Mouse (Mus musculus): ENCODE data around the gene Ttll9. TPM values are rescaled to one million over a fixed set of nuclear protein-coding genes. Genes with fewer than 3 reads are reported as not detected.
A peak's percentile ranks its signal among the peaks of the same experiment; 100 is the strongest.

The Ttll9 gene
- polyA plus RNA-seq, 1 experiment from 2014 or later: 0.62 TPM

DNA sequence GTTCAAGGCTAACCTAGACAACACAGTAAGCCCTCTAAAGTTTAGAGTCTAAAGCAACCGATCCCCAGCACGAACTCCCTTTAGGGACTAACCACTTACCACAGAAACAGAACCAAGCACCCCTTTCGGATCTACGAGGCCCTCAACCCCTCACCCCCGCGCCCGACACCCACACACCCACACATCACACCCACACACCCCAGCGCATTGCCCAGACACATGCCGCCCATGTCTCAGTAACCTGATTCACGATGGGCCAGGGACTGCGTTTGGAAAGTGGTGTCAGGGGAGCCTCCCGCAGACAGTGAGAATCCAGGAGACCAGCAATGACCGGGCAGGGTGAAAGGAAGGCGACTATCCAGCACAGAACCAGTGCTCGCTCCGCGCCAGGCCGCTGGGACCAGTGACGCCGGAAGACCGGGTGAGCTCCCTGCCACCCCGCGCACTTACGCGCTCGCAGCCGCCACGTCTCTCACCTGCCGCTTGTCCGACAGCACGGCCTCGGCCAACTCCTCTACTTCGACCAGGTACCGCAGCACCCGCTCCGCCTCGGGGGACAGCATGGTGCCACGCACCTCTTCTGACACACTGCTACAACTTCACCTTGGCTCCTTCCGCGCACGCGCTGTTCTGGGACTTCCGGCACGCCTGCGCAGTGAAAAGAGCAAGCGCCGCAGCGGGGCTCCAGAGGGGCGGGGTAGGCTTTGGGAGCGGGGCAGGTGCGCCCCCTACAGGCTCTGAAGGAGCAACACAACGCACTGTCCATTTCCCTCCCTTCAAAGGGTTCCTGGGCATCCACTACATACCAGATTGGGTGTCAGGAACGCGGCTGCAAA is 52.7 kb downstream of the Ttll9 start, which contains the start of gene Pdrg1:
TSS of gene Pdrg1 (minus strand) at position 670 of the 836 bp plus-strand sequence.
- DNase-seq (ENCODE audit: low spot score) (peak; percentile 92), ATAC-seq (replicated peaks; ENCODE audit: low FRiP score) (peak; percentile 95)
- Histone ChIP-seq H3K27ac (ENCODE audit: low read depth, low read length) (no peak within 1 kb of the TSS), H3K36me3 (ENCODE audit: control insufficient read depth, insufficient read depth, low read length) (peaks cover 10% of the 10 kb centered on the region), H3K9ac (ENCODE audit: low read depth, low read length) (peak within 1 kb of the TSS; percentile 84), H3K9me3 (ENCODE audit: control insufficient read depth, low read length) (no peaks in the 10 kb centered on the region), H3K4me3 (ENCODE audit: low read depth, low read length) (peak within 1 kb of the TSS; percentile 90), H3K4me1 (replicated peaks; ENCODE audit: control insufficient read depth, insufficient read depth, low read length) (peaks cover 6% of the 10 kb centered on the region), H3K4me2 (peak within 1 kb of the TSS; percentile 93), H3K27me3 (replicated peaks; ENCODE audit: control insufficient read depth, insufficient read depth, low read length) (peaks cover 3% of the 10 kb centered on the region; the same call in 1 of the 2 replicates)
- WGBS: under 1% methylated on average over 54 of the region's 54 CpGs

DNA sequence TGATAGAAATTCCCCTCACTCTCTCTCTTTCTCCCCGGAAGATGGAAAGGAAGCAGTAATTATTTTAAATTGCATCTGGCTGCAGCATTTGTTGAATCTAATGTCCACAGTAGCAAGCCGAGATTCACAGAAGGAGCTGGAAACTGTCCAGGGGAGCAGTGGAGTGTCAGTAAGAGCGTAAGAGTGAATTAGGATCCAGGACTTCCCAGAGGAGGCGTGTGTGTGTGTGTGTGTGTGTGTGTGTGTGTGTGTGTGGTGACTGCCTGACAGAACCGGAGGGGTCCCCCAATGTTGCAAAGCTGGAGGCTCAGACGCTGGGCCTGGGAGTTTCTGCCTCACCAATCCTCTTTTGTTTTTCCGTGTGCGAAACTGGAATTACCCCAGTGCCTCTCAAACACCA is 53.5 kb downstream of the Ttll9 start:
- no peak overlapping the region for H3K27ac ChIP-seq (ENCODE audit: low read depth, low read length)
- DNase-seq (ENCODE audit: low spot score) (no peak), ATAC-seq (replicated peaks; ENCODE audit: low FRiP score) (no peak)
- no peak overlapping the region for H3K4me3 ChIP-seq (ENCODE audit: low read depth, low read length)
- H3K27me3 ChIP-seq (replicated peaks; ENCODE audit: control insufficient read depth, insufficient read depth, low read length): peaks cover 3% of the 10 kb centered on the region; the same call in 1 of the 2 replicates
- peaks cover 9% of the 10 kb centered on the region for H3K36me3 ChIP-seq (ENCODE audit: control insufficient read depth, insufficient read depth, low read length)
- peaks cover 6% of the 10 kb centered on the region for H3K4me1 ChIP-seq (replicated peaks; ENCODE audit: control insufficient read depth, insufficient read depth, low read length)
- WGBS: 50% methylated on average over 8 of the region's 8 CpGs
- H3K9me3 ChIP-seq (ENCODE audit: control insufficient read depth, low read length): no peaks in the 10 kb centered on the region
- no peak overlapping the region for H3K9ac ChIP-seq (ENCODE audit: low read depth, low read length)
- no peak overlapping the region for H3K4me2 ChIP-seq

DNA sequence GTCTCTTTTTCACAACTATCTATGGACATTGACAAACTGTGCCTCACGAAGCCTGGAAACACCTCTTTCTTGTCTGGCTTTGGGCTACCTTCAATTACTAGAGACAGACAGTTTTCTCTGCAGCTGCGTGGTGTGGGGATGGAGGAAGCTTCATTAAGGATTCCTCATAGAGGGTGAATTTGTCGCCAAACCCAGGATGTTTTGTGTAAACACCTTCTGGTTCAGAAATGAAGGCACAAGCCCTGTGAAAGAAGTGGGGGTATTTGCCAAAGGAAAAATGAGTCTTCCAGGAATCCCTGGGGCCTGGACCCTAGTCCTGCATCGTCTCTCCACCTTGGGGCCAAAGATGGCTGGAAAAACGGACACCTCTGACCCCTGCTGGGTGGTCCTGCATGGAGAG is 54.5 kb downstream of the Ttll9 start:
- no peak overlapping the region for H3K27ac ChIP-seq (ENCODE audit: low read depth, low read length)
- 42% methylated on average over 5 of the region's 5 CpGs for WGBS
- H3K9ac ChIP-seq (ENCODE audit: low read depth, low read length): no peak overlapping the region

DNA sequence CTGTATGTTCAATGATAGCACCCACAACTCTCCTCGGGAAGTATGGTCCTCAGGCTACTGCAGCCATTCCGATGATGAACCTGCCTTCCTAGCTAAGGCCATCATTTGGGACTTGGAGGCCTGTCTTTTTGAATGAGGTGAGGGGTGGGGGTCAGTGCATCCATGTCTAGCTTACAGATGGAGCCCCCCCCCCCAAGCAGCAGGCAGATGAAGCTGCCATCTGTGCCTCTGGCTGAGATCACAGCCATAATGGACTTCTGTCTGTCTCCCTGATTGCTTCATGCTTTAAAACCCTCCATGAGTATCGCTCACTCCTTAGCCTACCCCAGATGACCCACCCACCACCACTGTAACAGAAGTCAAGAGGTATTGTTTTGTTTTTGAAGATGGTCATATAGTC is 57.1 kb downstream of the Ttll9 start:
- Histone ChIP-seq H3K27me3 (replicated peaks; ENCODE audit: control insufficient read depth, insufficient read depth, low read length) (peaks cover 3% of the 10 kb centered on the region; the same call in 1 of the 2 replicates), H3K36me3 (ENCODE audit: control insufficient read depth, insufficient read depth, low read length) (no peaks in the 10 kb centered on the region), H3K9me3 (ENCODE audit: control insufficient read depth, low read length) (no peaks in the 10 kb centered on the region), H3K4me3 (ENCODE audit: low read depth, low read length) (no peak overlapping the region), H3K27ac (ENCODE audit: low read depth, low read length) (no peak overlapping the region), H3K4me1 (replicated peaks; ENCODE audit: control insufficient read depth, insufficient read depth, low read length) (peaks cover 3% of the 10 kb centered on the region), H3K4me2 (no peak overlapping the region), H3K9ac (ENCODE audit: low read depth, low read length) (no peak overlapping the region)
- 81% methylated on average over 3 of the region's 3 CpGs for WGBS
- no peak for DNase-seq (ENCODE audit: low spot score)
- ATAC-seq (replicated peaks; ENCODE audit: low FRiP score): no peak

More for the DNA sequence above, 54.5 kb downstream of the Ttll9 start:
- no peak for DNase-seq (ENCODE audit: low spot score)
- Histone ChIP-seq H3K36me3 (ENCODE audit: control insufficient read depth, insufficient read depth, low read length) (peaks cover 6% of the 10 kb centered on the region; the same call in 1 of the 2 replicates), H3K4me2 (no peak overlapping the region), H3K4me1 (replicated peaks; ENCODE audit: control insufficient read depth, insufficient read depth, low read length) (peaks cover 6% of the 10 kb centered on the region), H3K27me3 (replicated peaks; ENCODE audit: control insufficient read depth, insufficient read depth, low read length) (peaks cover 3% of the 10 kb centered on the region; the same call in 1 of the 2 replicates), H3K9me3 (ENCODE audit: control insufficient read depth, low read length) (no peaks in the 10 kb centered on the region), H3K4me3 (ENCODE audit: low read depth, low read length) (no peak overlapping the region)
- ATAC-seq (replicated peaks; ENCODE audit: low FRiP score): no peak

DNA sequence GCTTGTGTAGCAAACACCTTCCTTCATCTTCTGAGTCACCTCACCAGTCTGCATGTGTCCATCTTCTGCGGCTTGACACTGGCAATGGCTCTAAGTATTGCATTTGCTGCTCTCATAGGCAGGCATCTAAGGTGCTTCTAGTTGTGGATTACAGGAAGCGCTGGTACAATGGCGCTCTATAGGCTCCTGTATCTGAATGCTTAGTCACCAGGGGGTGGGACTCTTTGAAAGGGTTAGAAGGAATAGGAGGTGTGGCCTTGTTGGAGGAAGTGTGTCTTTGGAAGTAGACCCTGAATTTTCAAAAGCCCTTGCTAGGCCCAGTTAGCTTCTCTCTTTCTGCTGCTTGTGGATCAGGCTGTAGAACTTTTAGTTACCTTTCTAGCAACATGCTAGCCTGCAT is 58.9 kb downstream of the Ttll9 start:
- Histone ChIP-seq H3K36me3 (ENCODE audit: control insufficient read depth, insufficient read depth, low read length) (no peaks in the 10 kb centered on the region), H3K4me2 (no peak overlapping the region), H3K9me3 (ENCODE audit: control insufficient read depth, low read length) (no peaks in the 10 kb centered on the region), H3K4me3 (ENCODE audit: low read depth, low read length) (no peak overlapping the region), H3K4me1 (replicated peaks; ENCODE audit: control insufficient read depth, insufficient read depth, low read length) (no peaks in the 10 kb centered on the region), H3K27me3 (replicated peaks; ENCODE audit: control insufficient read depth, insufficient read depth, low read length) (peaks cover 3% of the 10 kb centered on the region; the same call in 1 of the 2 replicates), H3K9ac (ENCODE audit: low read depth, low read length) (no peak overlapping the region), H3K27ac (ENCODE audit: low read depth, low read length) (no peak overlapping the region)
- no peak for DNase-seq (ENCODE audit: low spot score)
- WGBS: 60% methylated on average over 3 of the region's 3 CpGs
- no peak for ATAC-seq (replicated peaks; ENCODE audit: low FRiP score)

DNA sequence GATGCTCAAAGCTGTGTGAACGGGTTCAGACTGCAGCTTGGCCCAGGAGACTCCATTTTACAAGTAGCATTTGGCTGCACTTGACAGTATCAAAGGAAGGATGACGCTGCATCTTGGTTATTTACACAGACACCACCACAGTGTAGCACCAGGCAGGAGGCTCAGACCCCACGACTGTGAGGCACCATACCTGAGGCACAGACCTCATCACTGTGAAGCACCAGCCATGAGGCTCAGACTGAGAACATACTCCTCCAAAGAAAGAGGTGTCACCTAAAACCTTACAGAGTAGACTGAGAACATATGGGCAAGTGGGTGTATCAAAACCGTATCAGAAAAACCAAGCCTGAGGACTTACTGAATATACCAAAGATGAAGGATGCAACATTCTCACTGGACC is 60.6 kb downstream of the Ttll9 start:
- Histone ChIP-seq H3K4me1 (replicated peaks; ENCODE audit: control insufficient read depth, insufficient read depth, low read length) (no peaks in the 10 kb centered on the region), H3K9me3 (ENCODE audit: control insufficient read depth, low read length) (no peaks in the 10 kb centered on the region), H3K27me3 (replicated peaks; ENCODE audit: control insufficient read depth, insufficient read depth, low read length) (0 out of 2 replicates have a peak, but pooled peaks cover 5% of the 10 kb centered on the region), H3K9ac (ENCODE audit: low read depth, low read length) (no peak overlapping the region), H3K4me2 (no peak overlapping the region), H3K4me3 (ENCODE audit: low read depth, low read length) (no peak overlapping the region), H3K27ac (ENCODE audit: low read depth, low read length) (no peak overlapping the region), H3K36me3 (ENCODE audit: control insufficient read depth, insufficient read depth, low read length) (no peaks in the 10 kb centered on the region)
- ATAC-seq (replicated peaks; ENCODE audit: low FRiP score) (no peak), DNase-seq (ENCODE audit: low spot score) (no peak)
- 62% methylated on average over 4 of the region's 4 CpGs for WGBS

DNA sequence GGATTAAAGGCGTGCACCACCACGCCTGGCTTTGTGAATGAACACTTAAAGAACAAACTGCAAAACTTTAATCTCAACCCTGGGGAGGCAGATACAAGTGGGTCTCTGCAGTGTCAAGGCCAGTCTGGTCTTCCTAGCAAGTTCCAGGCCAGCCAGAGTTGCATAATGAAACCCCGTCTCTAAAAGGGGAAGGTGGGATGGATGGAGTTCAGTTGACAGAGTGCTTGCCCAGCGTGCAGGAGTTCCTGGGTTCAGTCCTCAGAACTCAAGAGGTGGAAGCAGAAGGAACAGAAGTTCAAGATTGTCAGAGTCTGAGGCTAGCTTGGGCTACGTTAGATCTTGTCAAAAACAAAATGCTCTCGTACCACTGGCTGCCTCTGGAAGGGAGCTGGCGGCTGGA is 63.8 kb downstream of the Ttll9 start:
- H3K27ac ChIP-seq (ENCODE audit: low read depth, low read length): no peak overlapping the region
- no peak for DNase-seq (ENCODE audit: low spot score)
- H3K36me3 ChIP-seq (ENCODE audit: control insufficient read depth, insufficient read depth, low read length): no peaks in the 10 kb centered on the region
- H3K4me1 ChIP-seq (replicated peaks; ENCODE audit: control insufficient read depth, insufficient read depth, low read length): no peaks in the 10 kb centered on the region
- 73% methylated on average over 7 of the region's 7 CpGs for WGBS
- H3K27me3 ChIP-seq (replicated peaks; ENCODE audit: control insufficient read depth, insufficient read depth, low read length): peaks cover 26% of the 10 kb centered on the region
- H3K9me3 ChIP-seq (ENCODE audit: control insufficient read depth, low read length): no peaks in the 10 kb centered on the region
- no peak for ATAC-seq (replicated peaks; ENCODE audit: low FRiP score)
- no peak overlapping the region for H3K9ac ChIP-seq (ENCODE audit: low read depth, low read length)
- no peak overlapping the region for H3K4me3 ChIP-seq (ENCODE audit: low read depth, low read length)
- H3K4me2 ChIP-seq: no peak overlapping the region

DNA sequence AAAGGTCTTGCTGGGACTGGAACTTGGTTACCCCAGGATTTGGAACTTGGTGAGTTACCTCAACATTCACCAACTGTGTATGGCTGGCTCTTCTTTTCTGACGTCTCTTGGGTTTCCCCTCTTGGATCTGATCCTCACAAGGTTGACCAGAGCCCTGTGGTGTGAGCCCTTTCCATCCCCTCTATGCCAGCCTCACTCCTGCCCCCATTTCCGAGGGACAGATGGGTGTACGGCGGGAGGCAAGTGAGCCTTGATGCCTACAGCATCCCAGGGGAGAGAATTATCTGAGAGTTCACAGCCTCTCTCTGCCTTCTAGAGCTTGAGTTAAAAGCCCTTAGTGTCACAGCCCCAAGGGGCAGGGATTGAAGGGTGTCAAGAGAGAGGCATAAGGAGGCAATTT is 65.2 kb downstream of the Ttll9 start:
- Histone ChIP-seq H3K4me2 (no peak overlapping the region), H3K36me3 (ENCODE audit: control insufficient read depth, insufficient read depth, low read length) (no peaks in the 10 kb centered on the region), H3K9ac (ENCODE audit: low read depth, low read length) (no peak overlapping the region), H3K4me1 (replicated peaks; ENCODE audit: control insufficient read depth, insufficient read depth, low read length) (peaks cover 5% of the 10 kb centered on the region; the same call in 1 of the 2 replicates), H3K9me3 (ENCODE audit: control insufficient read depth, low read length) (no peaks in the 10 kb centered on the region), H3K27ac (ENCODE audit: low read depth, low read length) (no peak overlapping the region), H3K27me3 (replicated peaks; ENCODE audit: control insufficient read depth, insufficient read depth, low read length) (peaks cover 41% of the 10 kb centered on the region), H3K4me3 (ENCODE audit: low read depth, low read length) (no peak overlapping the region)
- DNase-seq (ENCODE audit: low spot score): no peak
- no peak for ATAC-seq (replicated peaks; ENCODE audit: low FRiP score)
- 51% methylated on average over 4 of the region's 4 CpGs for WGBS

DNA sequence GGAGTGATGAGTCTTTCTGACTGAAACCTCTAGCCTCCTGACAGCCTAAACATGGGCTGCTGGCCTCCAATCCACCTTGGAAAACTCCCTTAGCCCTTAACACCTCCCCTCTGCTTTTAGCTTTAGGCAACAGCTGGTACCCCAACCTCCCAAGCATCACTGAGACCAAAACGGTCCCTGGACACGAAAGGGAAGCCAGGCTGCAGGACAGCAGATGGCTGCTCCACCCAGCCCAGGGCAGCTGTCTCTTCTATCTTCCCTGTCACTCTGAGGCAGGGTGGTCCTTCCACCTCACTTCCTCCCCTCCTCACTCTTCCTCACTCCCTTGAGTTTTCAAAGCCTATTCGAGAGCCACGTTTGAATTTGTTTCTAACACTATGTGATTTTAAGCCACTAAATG is 68.1 kb downstream of the Ttll9 start:
- WGBS: 23% methylated on average over 4 of the region's 4 CpGs
- Histone ChIP-seq H3K27ac (ENCODE audit: low read depth, low read length) (no peak overlapping the region), H3K9me3 (ENCODE audit: control insufficient read depth, low read length) (no peaks in the 10 kb centered on the region), H3K9ac (ENCODE audit: low read depth, low read length) (no peak overlapping the region), H3K36me3 (ENCODE audit: control insufficient read depth, insufficient read depth, low read length) (no peaks in the 10 kb centered on the region), H3K4me3 (ENCODE audit: low read depth, low read length) (no peak overlapping the region), H3K4me1 (replicated peaks; ENCODE audit: control insufficient read depth, insufficient read depth, low read length) (peaks cover 5% of the 10 kb centered on the region; the same call in 1 of the 2 replicates), H3K4me2 (no peak overlapping the region), H3K27me3 (replicated peaks; ENCODE audit: control insufficient read depth, insufficient read depth, low read length) (peaks cover 57% of the 10 kb centered on the region)
- DNase-seq (ENCODE audit: low spot score) (no peak), ATAC-seq (replicated peaks; ENCODE audit: low FRiP score) (no peak)
